Mouse (Mus musculus) thymus, adult 2 months (tissue): ENCODE measurements around the gene Zfp317.

Experiments used
- CTCF ChIP-seq: fragments of 200-500 bp; IDR thresholded peaks from 2 replicates; pipeline ENCODE4 v1.5.1; 2012; ENCODE audit warnings: mild to moderate bottlenecking, control low read depth, low read length, moderate library complexity, borderline replicate concordance; ENCODE audit not compliant: control insufficient read depth, poor library complexity, insufficient read depth; ENCODE audit errors: extremely low read depth
- POLR2A ChIP-seq: fragments of 200-500 bp; IDR thresholded peaks from 2 replicates; pipeline ENCODE4 v1.6.1; 2012; ENCODE audit warnings: mild to moderate bottlenecking, low read length, control low read depth, moderate library complexity; ENCODE audit not compliant: control insufficient read depth, poor library complexity, insufficient read depth; ENCODE audit errors: extremely low read depth

GRCm38 (mm10) chr9:19691426-19691825 is 69.5 kb downstream of the Zfp317 start:
- TF ChIP-seq POLR2A, result no peak
- no peak for TF ChIP-seq CTCF
